Mouse (Mus musculus) gastrocnemius, postnatal 4 days (tissue): Measurements from ENCODE around the gene Crispld2. TPM values are rescaled to one million over a fixed set of nuclear protein-coding genes. Genes with fewer than 3 reads are reported as not detected.

ENCODE experiments used
- total RNA-seq, 2 experiments: library from RNA; stranded (reverse); gene quantifications; 2 replicates each; pipeline ENCODE4 v1.2.3; 2021

The Crispld2 gene
- total RNA-seq, 2 experiments from 2014 or later = 1.3 to 3.0 TPM

Other genes with a start within 250 kb of the Crispld2 start
- gene Tldc1, start 214.0 kb upstream of the Crispld2 start, total RNA-seq = 1 to 10 TPM; 6.4 to 7.8 TPM
- gene Cotl1, start 151.9 kb upstream of the Crispld2 start, total RNA-seq = 10 to 100 TPM; 68.5 to 82.9 TPM
- 1 to 10 TPM; 4.0 to 4.8 TPM for gene Klhl36, start 130.2 kb upstream of the Crispld2 start, total RNA-seq
- gene Usp10, start 82.1 kb upstream of the Crispld2 start, total RNA-seq = 10 to 100 TPM; 70.5 to 75.0 TPM
- 10 to 100 TPM; 12.8 to 22.8 TPM for gene Gm20388, start 81.6 kb upstream of the Crispld2 start, total RNA-seq
- 10 to 100 TPM; 29.0 to 29.9 TPM for gene Zdhhc7, start 109.0 kb downstream of the Crispld2 start, total RNA-seq
- gene 6430548M08Rik, start 121.7 kb downstream of the Crispld2 start, total RNA-seq = 10 to 100 TPM; 13.0 to 14.2 TPM
- not detected for gene Fam92b, start 185.0 kb downstream of the Crispld2 start, total RNA-seq
- 10 to 100 TPM; 45.9 to 48.7 TPM for gene Gse1, start 236.0 kb downstream of the Crispld2 start, total RNA-seq